Mouse (Mus musculus) C2C12 (cell line): ENCODE results near the gene Hip1.

ENCODE experiments used
- CEBPB ChIP-seq: IDR thresholded peaks from one replicate; pipeline ENCODE4 v1.6.1; 2011; ENCODE audit warnings: low read depth, mild to moderate bottlenecking, control low read depth, moderate library complexity
- CTCF ChIP-seq: IDR thresholded peaks from one replicate; pipeline ENCODE4 v1.5.1; 2011; ENCODE audit not compliant: control insufficient read depth, insufficient read depth, insufficient read length
- FOSL1 ChIP-seq: IDR thresholded peaks from one replicate; pipeline ENCODE4 v1.8.0; 2011; ENCODE audit warnings: mild to moderate bottlenecking, low read length; ENCODE audit not compliant: poor library complexity, insufficient read depth, severe bottlenecking
- MAX ChIP-seq: IDR thresholded peaks from one replicate; pipeline ENCODE4 v1.6.1; 2011; ENCODE audit warnings: mild to moderate bottlenecking, control low read depth
- MYOD1 ChIP-seq: IDR thresholded peaks from one replicate; pipeline ENCODE4 v1.6.1; 2011; ENCODE audit warnings: low read depth; ENCODE audit not compliant: control insufficient read depth, insufficient read length
- MYOG ChIP-seq: IDR thresholded peaks from one replicate; pipeline ENCODE4 v1.6.1; 2011; ENCODE audit not compliant: control insufficient read depth, insufficient read length; ENCODE audit errors: extremely low read depth
- USF1 ChIP-seq: IDR thresholded peaks from one replicate; pipeline ENCODE4 v1.6.1; 2011; ENCODE audit warnings: low read depth, mild to moderate bottlenecking, control low read depth, moderate library complexity

GRCm38 (mm10) chr5:135508284-135508683 lies 36.6 kb downstream of the Hip1 start:
- TF ChIP-seq CTCF (no peak), MAX (no peak), FOSL1 (no peak), USF1 (no peak), MYOD1 (no peak), CEBPB (no peak), MYOG (no peak)
